Mouse (Mus musculus) lung, postnatal 4 days (tissue): ENCODE measurements at regions not wholly inside any gene's neighbourhood (a gene's known extent, or its start where the extent isn't known, plus 50 kb on each side); places are given as distances from the start of the nearest gene placed in this dataset.
A peak's percentile ranks its signal among the peaks of the same experiment; 100 is the strongest.
"Not testable (repeated sequence)": the region's sequence is repeated elsewhere in the genome, so short reads cannot be mapped to it uniquely, and the experiment has no call there.

Experiments used
- DNase-seq, 2 experiments: peaks; one replicate each; pipeline ENCODE4 v3.0.0; 2021

- no peak for DNase-seq
Observed at GRCm38 (mm10) chr5:14309981-14310380, 204.7 kb upstream of the Pclo start.

DNA sequence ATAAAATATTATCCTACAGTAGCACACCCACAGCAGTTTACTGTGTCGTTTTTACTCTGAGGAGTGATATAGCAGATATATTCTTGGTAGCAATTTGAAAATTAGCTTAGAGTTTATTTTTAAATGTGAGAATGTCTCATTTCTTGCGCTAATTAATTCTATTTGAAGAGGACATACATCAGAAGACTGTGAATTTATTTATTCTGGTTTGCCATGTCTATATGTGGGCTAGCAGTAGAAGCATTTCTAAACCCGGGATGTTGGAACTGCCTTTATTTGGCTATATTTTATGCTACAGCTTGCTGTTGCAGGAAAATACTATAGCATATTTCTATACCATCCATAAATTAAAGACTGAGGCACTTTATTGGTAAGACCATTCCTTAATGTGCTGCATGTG, 203.0 kb upstream of the Pclo start:
- DNase-seq, result no peak

- no peak for DNase-seq
Observed at GRCm38 (mm10) chr5:14320216-14320615, 194.5 kb upstream of the Pclo start.

GRCm38 (mm10) chr5:14322000-14322399, 192.7 kb upstream of the Pclo start:
- DNase-seq, result no peak

DNA sequence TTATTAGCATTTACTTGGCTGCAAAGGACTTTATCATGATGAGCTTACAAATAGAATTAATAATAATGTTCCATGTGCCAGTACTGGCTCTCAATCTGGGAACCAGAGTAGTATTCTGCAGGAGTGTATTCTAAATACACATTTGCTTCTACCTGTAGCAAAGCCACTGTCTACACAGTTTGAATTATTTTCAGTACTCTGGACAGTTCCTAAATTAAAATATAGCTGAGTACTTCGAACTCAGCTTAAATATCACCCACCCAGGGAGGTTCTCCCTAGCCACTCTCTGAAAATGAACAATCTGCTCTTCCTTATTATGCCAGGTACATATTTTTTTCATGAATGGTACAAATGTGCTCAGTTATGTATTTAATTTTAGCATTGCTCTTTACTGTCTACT, 154.3 kb upstream of the Pclo start:
- DNase-seq, result no peak

GRCm38 (mm10) chr5:14389184-14389890, 125.4 kb upstream of the Pclo start:
- peak in 1 of 2 experiments; percentile 33 for DNase-seq

GRCm38 (mm10) chr5:14391793-14392192, 122.9 kb upstream of the Pclo start:
- DNase-seq, result no peak

DNA sequence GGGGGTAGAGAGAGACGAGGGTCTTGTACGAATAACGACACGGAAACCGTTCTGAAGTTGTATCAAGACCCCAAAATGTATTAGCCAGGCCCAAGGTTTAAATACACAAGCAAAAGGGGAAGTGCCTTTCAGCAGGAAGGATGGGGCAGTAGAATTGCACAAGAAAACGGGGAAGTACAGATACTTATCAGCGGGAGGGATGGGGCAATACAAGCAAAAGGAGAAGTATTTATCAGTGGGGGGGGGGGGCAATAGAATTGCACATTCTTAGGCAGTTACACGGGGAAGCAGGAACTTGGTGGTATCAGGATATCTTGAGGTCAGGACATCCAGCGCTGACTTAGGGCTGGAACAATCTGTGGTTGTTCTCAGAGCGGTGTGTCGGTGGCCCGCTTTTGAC, 111.3 kb upstream of the Pclo start:
- DNase-seq, result not testable (repeated sequence)

DNA sequence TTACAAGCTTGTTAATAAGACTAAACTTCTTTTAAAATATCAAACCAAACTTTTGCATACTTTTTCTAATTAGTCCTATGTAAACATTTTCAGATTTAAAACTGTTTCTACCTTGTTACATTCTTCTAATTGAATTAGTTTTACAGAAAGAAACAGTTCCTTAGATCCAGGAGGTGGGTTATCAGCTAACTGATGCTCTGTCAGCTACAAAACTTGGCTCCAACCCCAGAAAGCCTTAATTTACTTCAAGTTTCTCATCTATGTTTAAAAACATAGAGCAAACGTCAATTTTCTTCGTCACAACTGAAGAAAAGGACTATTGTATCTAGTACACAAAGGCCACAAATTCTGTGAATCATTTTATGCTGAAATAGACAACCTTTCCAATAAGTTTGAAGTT, 110.4 kb upstream of the Pclo start:
- no peak for DNase-seq

DNA sequence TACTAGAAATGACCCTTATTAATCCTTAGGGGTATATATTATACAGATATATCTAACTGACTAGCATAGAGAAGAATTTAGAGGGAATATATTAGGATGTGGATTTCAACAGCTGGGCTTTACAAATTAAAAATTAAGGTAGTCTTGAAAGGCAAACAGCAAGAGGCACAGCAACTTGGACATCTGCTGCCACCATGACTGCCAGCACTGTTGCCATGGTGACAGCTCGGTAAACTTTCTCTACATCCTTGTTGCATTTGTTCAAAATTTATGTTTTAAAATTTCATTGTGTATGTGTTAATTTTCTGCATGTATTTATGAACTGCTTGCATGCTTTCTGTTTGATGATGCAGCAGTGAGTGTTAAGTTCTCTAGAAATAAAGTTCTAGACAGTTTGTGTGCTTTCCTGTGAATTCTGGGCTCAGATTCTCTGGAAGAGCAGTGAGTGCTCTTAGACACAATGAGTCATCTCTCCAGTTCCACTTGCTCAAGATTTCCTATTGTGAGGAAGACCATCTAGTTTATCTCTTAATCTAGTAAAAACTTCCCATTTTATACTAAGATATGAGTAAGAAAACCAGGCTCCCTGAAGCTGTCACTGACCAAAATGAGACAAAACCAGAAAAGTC, 99.4 kb upstream of the Pclo start:
- DNase-seq, result no peak

DNA sequence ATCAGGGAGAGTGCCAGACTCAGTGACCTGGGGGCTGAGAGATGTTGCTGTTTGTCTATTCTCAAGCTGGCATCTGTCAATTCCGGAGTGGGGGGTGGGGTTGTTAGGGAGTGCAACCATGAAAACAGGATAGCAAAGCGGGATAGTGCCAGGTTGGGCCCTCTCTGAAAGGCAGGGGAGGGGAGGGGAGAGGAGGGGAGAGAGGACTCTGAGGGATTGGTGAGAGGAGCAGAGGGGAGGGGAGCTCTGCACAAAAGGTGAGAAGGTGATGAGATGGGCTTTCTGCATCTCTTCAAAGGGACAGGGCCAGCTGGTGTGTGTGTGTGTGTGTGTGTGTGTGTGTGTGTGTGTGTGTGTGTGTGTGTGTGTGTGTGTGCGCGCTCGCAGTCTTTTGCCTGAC, 61.6 kb upstream of the Pclo start:
- DNase-seq, result no peak
